Mouse (Mus musculus) left cerebral cortex, adult 11 months (tissue): ENCODE results near the gene Pou2f1.

Source experiments
- DNase-seq: peaks from one replicate; pipeline ENCODE4 v3.0.0; 2022; ENCODE audit warnings: low spot score

The Pou2f1 gene

GRCm38 (mm10) chr1:165845366-165845765, 157.1 kb downstream of the Pou2f1 start:
- no peak for DNase-seq

GRCm38 (mm10) chr1:165844956-165845355, 157.5 kb downstream of the Pou2f1 start:
- no peak for DNase-seq

GRCm38 (mm10) chr1:165844466-165844951, 158.0 kb downstream of the Pou2f1 start:
- no peak for DNase-seq

- DNase-seq: no peak
Measured at GRCm38 (mm10) chr1:165843586-165843985, 158.9 kb downstream of the Pou2f1 start.

GRCm38 (mm10) chr1:165842170-165842569, 160.3 kb downstream of the Pou2f1 start:
- no peak for DNase-seq

GRCm38 (mm10) chr1:165840548-165841230, 161.8 kb downstream of the Pou2f1 start:
- DNase-seq: no peak

GRCm38 (mm10) chr1:165839201-165839600, 163.3 kb downstream of the Pou2f1 start:
- no peak for DNase-seq

- DNase-seq: no peak
Measured at GRCm38 (mm10) chr1:165837546-165837945, 164.9 kb downstream of the Pou2f1 start.

- no peak for DNase-seq
Measured at GRCm38 (mm10) chr1:165836461-165836860, 166.0 kb downstream of the Pou2f1 start.

- no peak for DNase-seq
Measured at GRCm38 (mm10) chr1:165834633-165834975, 167.9 kb downstream of the Pou2f1 start.

- no peak for DNase-seq
Measured at GRCm38 (mm10) chr1:165833910-165834632, 168.4 kb downstream of the Pou2f1 start.

GRCm38 (mm10) chr1:165833244-165833643, 169.2 kb downstream of the Pou2f1 start:
- DNase-seq: no peak

GRCm38 (mm10) chr1:165829890-165830289, 172.6 kb downstream of the Pou2f1 start:
- no peak for DNase-seq

- no peak for DNase-seq
Measured at GRCm38 (mm10) chr1:165828615-165829014, 173.9 kb downstream of the Pou2f1 start.

- no peak for DNase-seq
Measured at GRCm38 (mm10) chr1:165828173-165828572, 174.3 kb downstream of the Pou2f1 start.

GRCm38 (mm10) chr1:165822031-165822430, 180.4 kb downstream of the Pou2f1 start:
- DNase-seq: no peak

GRCm38 (mm10) chr1:165819147-165819546, 183.3 kb downstream of the Pou2f1 start:
- no peak for DNase-seq

GRCm38 (mm10) chr1:165818145-165818860, 184.2 kb downstream of the Pou2f1 start:
- no peak for DNase-seq

- DNase-seq: no peak
Measured at GRCm38 (mm10) chr1:165817264-165817663, 185.2 kb downstream of the Pou2f1 start.

- DNase-seq: no peak
Measured at GRCm38 (mm10) chr1:165816391-165816790, 186.1 kb downstream of the Pou2f1 start.
